Comparison of ENCODE assay signal across 23 mouse cellular contexts in genomic region chr8:95712395-95712794, GRCm38 (mm10). TPM values are rescaled to one million over a fixed set of nuclear protein-coding genes. Genes with fewer than 3 reads are reported as not detected.
DNase-seq lines count a peak whose midpoint lies in the region; ATAC-seq and TF ChIP-seq lines count a peak whose summit lies in the region.
"Had no signal": no experiment of that assay in that cellular context is flagged by ENCODE, and none has a peak within 500 bp of the region (broad histone marks: within the 10 kb centered on the region; RNA-seq: fewer than 3 reads in every experiment).

No protein-coding gene starts in this region.

- H3K4me2 ChIP-seq in forebrain, embryonic 11.5 days (ENCODE audit: low read depth, low read length, severe bottlenecking), result no peak overlapping the region
- no peak overlapping the region for H3K4me2 ChIP-seq in forebrain, embryonic 15.5 days (replicated peaks)
- H3K4me2 ChIP-seq in liver, embryonic 11.5 days, result no peak overlapping the region
- no peak overlapping the region for H3K4me2 ChIP-seq in stomach, postnatal 0 days (replicated peaks; ENCODE audit: low read depth)
- H3K4me2 ChIP-seq: embryonic facial prominence, embryonic 13.5 days; forebrain, embryonic 13.5 days; heart, embryonic 12.5 days; heart, embryonic 15.5 days; hindbrain, embryonic 12.5 days; intestine, embryonic 15.5 days had no signal

- no peaks in the 10 kb centered on the region for H3K27me3 ChIP-seq in forebrain, embryonic 11.5 days (ENCODE audit: control insufficient read depth, insufficient read depth, low read length)
- no peaks in the 10 kb centered on the region for H3K27me3 ChIP-seq in forebrain, embryonic 15.5 days
- 0 out of 2 replicates have a peak, but pooled peaks cover 3% of the 10 kb centered on the region for H3K27me3 ChIP-seq in liver, embryonic 11.5 days (replicated peaks; ENCODE audit: control insufficient read depth, insufficient read depth, low read length)
- no peaks in the 10 kb centered on the region for H3K27me3 ChIP-seq in stomach, postnatal 0 days (ENCODE audit: control insufficient read depth, insufficient read depth, low read length)
- H3K27me3 ChIP-seq: embryonic facial prominence, embryonic 13.5 days; forebrain, embryonic 13.5 days; heart, embryonic 12.5 days; heart, embryonic 15.5 days; hindbrain, embryonic 12.5 days; intestine, embryonic 15.5 days had no signal

- WGBS in forebrain, embryonic 11.5 days, result 92% methylated on average over 9 of the region's 9 CpGs
- 90% methylated on average over 9 of the region's 9 CpGs for WGBS in forebrain, embryonic 15.5 days
- 75% methylated on average over 9 of the region's 9 CpGs for WGBS in liver, embryonic 11.5 days
- 69% methylated on average over 9 of the region's 9 CpGs for WGBS in stomach, postnatal 0 days

- no peak overlapping the region for H3K4me3 ChIP-seq in forebrain, embryonic 11.5 days (ENCODE audit: low read depth, low read length)
- H3K4me3 ChIP-seq in forebrain, embryonic 15.5 days, result no peak overlapping the region
- H3K4me3 ChIP-seq in liver, embryonic 11.5 days (ENCODE audit: low read depth, low read length), result no peak overlapping the region
- no peak overlapping the region for H3K4me3 ChIP-seq in stomach, postnatal 0 days (ENCODE audit: low read depth, low read length)
- H3K4me3 ChIP-seq: embryonic facial prominence, embryonic 13.5 days; erythroblast, embryonic 14.5 days; forebrain, embryonic 13.5 days; gastrocnemius, adult 2 months; heart, embryonic 12.5 days; heart, embryonic 15.5 days; hindbrain, embryonic 12.5 days; intestine, embryonic 15.5 days had no signal

- TF ChIP-seq EP300 in stomach, postnatal 0 days (optimal IDR thresholded peaks at IDR 0.05), result no peak

- H3K36me3 ChIP-seq in forebrain, embryonic 11.5 days (ENCODE audit: control insufficient read depth, insufficient read depth, low read length), result no peaks in the 10 kb centered on the region
- H3K36me3 ChIP-seq in forebrain, embryonic 15.5 days, result peaks cover 17% of the 10 kb centered on the region
- H3K36me3 ChIP-seq in liver, embryonic 11.5 days (ENCODE audit: control insufficient read depth, insufficient read depth, low read length), result peaks cover 4% of the 10 kb centered on the region; the same call in 1 of the 2 replicates
- no peaks in the 10 kb centered on the region for H3K36me3 ChIP-seq in stomach, postnatal 0 days (ENCODE audit: control insufficient read depth, insufficient read depth, low read length)
- H3K36me3 ChIP-seq: intestine, embryonic 15.5 days had no signal

- TF ChIP-seq CTCF in stomach, postnatal 0 days (IDR thresholded peaks at IDR 0.05; ENCODE audit: low read depth), result no peak

- DNase-seq in forebrain, embryonic 11.5 days (ENCODE audit: low spot score), result peak; percentile 51
- peak; percentile 19 for DNase-seq in liver
- no peak for DNase-seq in liver, embryonic 11.5 days (ENCODE audit: low spot score)
- peak; percentile 10 for DNase-seq in stomach, postnatal 0 days (ENCODE audit: low spot score)
- no peak for DNase-seq in neural tube, embryonic 10.5 days (ENCODE audit: extremely low spot score, low spot score)
- DNase-seq: adrenal gland, adult 2 months; adrenal gland, postnatal 14 days; cerebellum, adult 11 months; forebrain, postnatal 0 days; gastrocnemius, adult 2 months; gastrocnemius, postnatal 14 days; heart, postnatal 10 days; heart, postnatal 36 days had no signal

- H3K4me1 ChIP-seq in forebrain, embryonic 11.5 days (replicated peaks; ENCODE audit: control insufficient read depth, insufficient read depth, low read length), result peaks cover 8% of the 10 kb centered on the region; the same call in 1 of the 2 replicates
- peaks cover 16% of the 10 kb centered on the region for H3K4me1 ChIP-seq in forebrain, embryonic 15.5 days
- H3K4me1 ChIP-seq in liver, embryonic 11.5 days (replicated peaks; ENCODE audit: control insufficient read depth, insufficient read depth, low read length), result peaks cover 28% of the 10 kb centered on the region
- H3K4me1 ChIP-seq in stomach, postnatal 0 days (replicated peaks; ENCODE audit: control insufficient read depth, insufficient read depth), result 0 out of 2 replicates have a peak, but pooled peaks cover 3% of the 10 kb centered on the region

- no peak for ATAC-seq in forebrain, embryonic 11.5 days (replicated peaks; ENCODE audit: low FRiP score)
- no peak for ATAC-seq in forebrain, embryonic 15.5 days (replicated peaks)
- no peak for ATAC-seq in liver, embryonic 11.5 days (replicated peaks; ENCODE audit: low FRiP score)
- ATAC-seq in stomach, postnatal 0 days (ENCODE audit: low FRiP score, low TSS enrichment), result no peak
- ATAC-seq: CD4-positive, CD25-positive, alpha-beta regulatory T cell, adult 4 months; forebrain, embryonic 13.5 days; forebrain, postnatal 0 days; hindbrain, embryonic 16.5 days; intestine, embryonic 15.5 days had no signal

- no peak overlapping the region for H3K9ac ChIP-seq in forebrain, embryonic 11.5 days (ENCODE audit: low read length)
- H3K9ac ChIP-seq in forebrain, embryonic 15.5 days (replicated peaks), result no peak overlapping the region
- H3K9ac ChIP-seq in liver, embryonic 11.5 days (ENCODE audit: low read depth, low read length), result no peak overlapping the region
- H3K9ac ChIP-seq in stomach, postnatal 0 days (ENCODE audit: low read length), result no peak overlapping the region
- H3K9ac ChIP-seq: forebrain, embryonic 13.5 days; forebrain, postnatal 0 days; heart, embryonic 12.5 days; heart, embryonic 15.5 days; hindbrain, embryonic 12.5 days; intestine, embryonic 15.5 days had no signal

- no peak overlapping the region for H3K27ac ChIP-seq in forebrain, embryonic 11.5 days (ENCODE audit: low read depth, low read length)
- H3K27ac ChIP-seq in forebrain, embryonic 15.5 days (replicated peaks), result no peak overlapping the region
- no peak overlapping the region for H3K27ac ChIP-seq in liver, embryonic 11.5 days (ENCODE audit: low read depth, low read length)
- H3K27ac ChIP-seq in stomach, postnatal 0 days (replicated peaks), result no peak overlapping the region
- H3K27ac ChIP-seq: embryonic facial prominence, embryonic 13.5 days; forebrain, embryonic 13.5 days; gastrocnemius, adult 2 months; heart, embryonic 15.5 days; hindbrain, embryonic 12.5 days; intestine, embryonic 15.5 days had no signal

- H3K9me3 ChIP-seq in forebrain, embryonic 11.5 days (ENCODE audit: control insufficient read depth, low read length), result no peaks in the 10 kb centered on the region
- no peaks in the 10 kb centered on the region for H3K9me3 ChIP-seq in forebrain, embryonic 15.5 days
- H3K9me3 ChIP-seq in liver, embryonic 11.5 days (ENCODE audit: control insufficient read depth, low read length), result no peaks in the 10 kb centered on the region
- no peaks in the 10 kb centered on the region for H3K9me3 ChIP-seq in stomach, postnatal 0 days (ENCODE audit: control insufficient read depth, low read length)
- H3K9me3 ChIP-seq: embryonic facial prominence, embryonic 13.5 days; forebrain, embryonic 13.5 days; heart, embryonic 12.5 days; heart, embryonic 15.5 days; hindbrain, embryonic 12.5 days; intestine, embryonic 15.5 days had no signal

RNA-seq across cellular contexts. Expression of gene Setd6, which starts 3.3 kb away (rescaled TPM):
- polyA plus RNA-seq in forebrain, embryonic 11.5 days (2014; fragmentation: Nextera tagmentation; extraction: Ambion mirVana), result 27.5 and 30.0 TPM in 2 replicates
- polyA plus RNA-seq in forebrain, embryonic 15.5 days (2015; fragmentation: Nextera tagmentation; extraction: Ambion mirVana), result 26.1 and 28.8 TPM in 2 replicates
- 34.1 and 36.0 TPM in 2 replicates for polyA plus RNA-seq in liver, embryonic 11.5 days (2014; fragmentation: Nextera tagmentation; extraction: Ambion mirVana)
- polyA plus RNA-seq in stomach, postnatal 0 days (2015; fragmentation: Nextera tagmentation; extraction: Ambion mirVana), result 19.9 and 23.7 TPM in 2 replicates

RNA-seq across cellular contexts. Expression of gene Ndrg4, which starts 35.6 kb away (rescaled TPM):
- 33.2 and 36.7 TPM in 2 replicates for polyA plus RNA-seq in forebrain, embryonic 11.5 days (2014; fragmentation: Nextera tagmentation; extraction: Ambion mirVana)
- 200 and 204 TPM in 2 replicates for polyA plus RNA-seq in forebrain, embryonic 15.5 days (2015; fragmentation: Nextera tagmentation; extraction: Ambion mirVana)
- 3.8 and 4.7 TPM in 2 replicates for polyA plus RNA-seq in liver, embryonic 11.5 days (2014; fragmentation: Nextera tagmentation; extraction: Ambion mirVana)
- 17.1 and 17.9 TPM in 2 replicates for polyA plus RNA-seq in stomach, postnatal 0 days (2015; fragmentation: Nextera tagmentation; extraction: Ambion mirVana)

Comparison
In these comparisons a context has a peak if more than half of its experiments do, and no peak if none do; other contexts are left out.
1. DNase-seq: peak in forebrain, embryonic 11.5 days (single experiment), liver (single experiment) and stomach, postnatal 0 days (single experiment); none in liver, embryonic 11.5 days (single experiment) and neural tube, embryonic 10.5 days (single experiment).